Mouse (Mus musculus) central nervous system, embryonic 11.5 days (tissue): Measurements from ENCODE around the gene Alg11. TPM values are rescaled to one million over a fixed set of nuclear protein-coding genes. Genes with fewer than 3 reads are reported as not detected.

Experiments
- polyA plus RNA-seq: library from polyadenylated mRNA; depleted of rRNA; stranded (reverse); fragments of >200 nt; gene quantifications from 2 replicates; pipeline ENCODE4 v1.2.3, GENCODE M21; 2012; rRNA removed

Gene Alg11
- polyA plus RNA-seq = 9.4 and 17.1 TPM in 2 replicates

GRCm38 (mm10) chr8:22060446-22060889, at the start of gene Alg11:
Alg11 (plus strand) TSS chr8:22060721.

GRCm38 (mm10) chr8:22059821-22060445, 588 bp upstream of the Alg11 start, which contains the start of gene Atp7b:
Atp7b (minus strand) TSS chr8:22060305.

Other genes starting within 250 kb of the Alg11 start
- not detected in 2 replicates for gene Defb50, start 237.2 kb upstream of the Alg11 start, polyA plus RNA-seq
- gene Defb2, start 220.8 kb upstream of the Alg11 start, polyA plus RNA-seq = not detected in 2 replicates
- gene Defb10, start 201.8 kb upstream of the Alg11 start, polyA plus RNA-seq = not detected in 2 replicates
- gene Defb9, start 175.3 kb upstream of the Alg11 start, polyA plus RNA-seq = not detected in 2 replicates
- gene Defb11, start 154.3 kb upstream of the Alg11 start, polyA plus RNA-seq = 0.56 and 0.76 TPM in 2 replicates
- not detected in 2 replicates for gene Defb15, start 128.0 kb upstream of the Alg11 start, polyA plus RNA-seq
- gene Defb35, start 122.4 kb upstream of the Alg11 start, polyA plus RNA-seq = not detected in 2 replicates
- not detected in 2 replicates for gene Defb13, start 114.0 kb upstream of the Alg11 start, polyA plus RNA-seq
- not detected in 2 replicates for gene Fam90a1a, start 102.0 kb upstream of the Alg11 start, polyA plus RNA-seq
- gene Ccdc70, start 90.9 kb upstream of the Alg11 start, polyA plus RNA-seq = not detected in 2 replicates
- 2.7 and 3.7 TPM in 2 replicates for gene Atp7b, start 416 bp upstream of the Alg11 start, polyA plus RNA-seq
- gene Nek5, start 64.3 kb downstream of the Alg11 start, polyA plus RNA-seq = 0.09 and 0.14 TPM in 2 replicates
- gene Nek3, start 105.7 kb downstream of the Alg11 start, polyA plus RNA-seq = 8.6 and 10.6 TPM in 2 replicates
- 58.7 and 84.6 TPM in 2 replicates for gene Ckap2, start 125.1 kb downstream of the Alg11 start, polyA plus RNA-seq
- gene Vps36, start 132.1 kb downstream of the Alg11 start, polyA plus RNA-seq = 29.3 and 29.9 TPM in 2 replicates
- 5.8 and 8.0 TPM in 2 replicates for gene Thsd1, start 166.6 kb downstream of the Alg11 start, polyA plus RNA-seq
- not detected in 2 replicates for gene Tpte, start 222.7 kb downstream of the Alg11 start, polyA plus RNA-seq